Mouse (Mus musculus): Measurements from ENCODE around the gene Zfp747. TPM values are rescaled to one million over a fixed set of nuclear protein-coding genes. Genes with fewer than 3 reads are reported as not detected.
"Not testable (repeated sequence)": the region's sequence is repeated elsewhere in the genome, so short reads cannot be mapped to it uniquely, and the experiment has no call there.

Zfp747 gene
- polyA plus RNA-seq, 1 experiment = 1.0 TPM

- H3K4me3 ChIP-seq (ENCODE audit: control insufficient read depth, low read depth, low read length) = no peak overlapping the region
- H3K27ac ChIP-seq (ENCODE audit: control insufficient read depth, insufficient read depth, low read depth, low read length) = no peak overlapping the region
These were observed 27.1 kb upstream of the Zfp747 start for GRCm38 (mm10) chr7:127402980-127403379.

GRCm38 (mm10) chr7:127400355-127400754 lies 24.5 kb upstream of the Zfp747 start:
- no peak overlapping the region for H3K4me3 ChIP-seq (ENCODE audit: control insufficient read depth, low read depth, low read length)
- TF ChIP-seq POLR2A (IDR thresholded peaks at IDR 0.05; ENCODE audit: control insufficient read depth, low read depth, low read length) = no peak
- TF ChIP-seq CTCF (IDR thresholded peaks at IDR 0.05; ENCODE audit: control insufficient read depth, insufficient read depth, insufficient replicate concordance, low read depth, low read length) = no peak
- H3K27ac ChIP-seq (ENCODE audit: control insufficient read depth, insufficient read depth, low read depth, low read length) = no peak overlapping the region
- H3K27me3 ChIP-seq (ENCODE audit: control insufficient read depth, insufficient read depth, low read length) = no peaks in the 10 kb centered on the region
- H3K4me1 ChIP-seq (ENCODE audit: control insufficient read depth, insufficient read depth, low read length) = no peaks in the 10 kb centered on the region
- no peaks in the 10 kb centered on the region for H3K36me3 ChIP-seq (ENCODE audit: control insufficient read depth, insufficient read depth, low read length)

More at GRCm38 (mm10) chr7:127402980-127403379, 27.1 kb upstream of the Zfp747 start:
- no peaks in the 10 kb centered on the region for H3K27me3 ChIP-seq (ENCODE audit: control insufficient read depth, insufficient read depth, low read length)
- H3K4me1 ChIP-seq (ENCODE audit: control insufficient read depth, insufficient read depth, low read length) = peaks cover 8% of the 10 kb centered on the region
- no peak for TF ChIP-seq CTCF (IDR thresholded peaks at IDR 0.05; ENCODE audit: control insufficient read depth, insufficient read depth, insufficient replicate concordance, low read depth, low read length)
- TF ChIP-seq POLR2A (IDR thresholded peaks at IDR 0.05; ENCODE audit: control insufficient read depth, low read depth, low read length) = no peak
- no peaks in the 10 kb centered on the region for H3K36me3 ChIP-seq (ENCODE audit: control insufficient read depth, insufficient read depth, low read length)

- no peak for TF ChIP-seq CTCF (IDR thresholded peaks at IDR 0.05; ENCODE audit: control insufficient read depth, insufficient read depth, insufficient replicate concordance, low read depth, low read length)
- no peak for TF ChIP-seq POLR2A (IDR thresholded peaks at IDR 0.05; ENCODE audit: control insufficient read depth, low read depth, low read length)
- peak overlapping the region; percentile 25; the same call in 1 of the 2 replicates for H3K27ac ChIP-seq (ENCODE audit: control insufficient read depth, insufficient read depth, low read depth, low read length)
- H3K27me3 ChIP-seq (ENCODE audit: control insufficient read depth, insufficient read depth, low read length) = no peaks in the 10 kb centered on the region
These were observed 18.1 kb upstream of the Zfp747 start for GRCm38 (mm10) chr7:127393944-127394333.

DNA sequence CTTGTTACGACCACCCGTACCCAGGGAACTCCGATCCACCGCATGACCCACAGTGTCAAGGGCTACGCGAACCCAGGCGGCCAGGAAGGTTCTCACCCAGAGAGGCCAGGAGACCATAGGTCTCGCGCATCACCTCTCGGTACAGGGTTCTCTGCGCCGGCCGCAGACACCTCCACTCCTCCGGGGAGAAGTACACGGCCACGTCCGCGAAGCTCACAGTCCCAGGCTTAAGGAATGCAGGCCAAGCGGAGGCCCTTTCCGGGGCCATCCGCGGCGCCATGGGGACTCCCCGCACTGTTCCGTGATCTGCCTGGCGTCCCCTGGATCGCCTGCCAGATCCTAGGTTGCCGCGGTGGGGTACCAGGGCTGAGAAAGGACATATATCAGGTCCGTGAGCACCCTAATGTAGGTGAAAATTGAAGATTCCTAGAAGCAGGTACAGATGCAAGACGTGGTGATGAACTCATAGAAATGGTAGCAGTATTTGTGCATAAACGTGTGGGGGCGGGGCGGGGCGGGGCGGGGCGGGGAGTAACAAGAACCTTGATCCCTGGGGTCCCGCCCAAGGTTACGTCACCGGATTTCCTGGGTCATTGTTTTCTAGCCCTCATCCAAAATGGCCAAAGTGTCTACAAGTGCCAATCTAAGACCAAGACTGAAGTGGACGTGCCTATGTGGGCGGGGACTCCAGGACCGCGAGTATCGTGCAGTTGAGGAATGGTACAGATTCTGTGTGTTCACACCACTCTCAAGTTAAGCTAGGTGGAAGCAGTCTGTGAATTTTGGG lies 17.5 kb upstream of the Zfp747 start, which contains the start of gene E430018J23Rik:
Gene E430018J23Rik (minus strand): TSS at position 473 of the 787 bp plus-strand sequence.
- Histone ChIP-seq H3K4me1 (ENCODE audit: control insufficient read depth, insufficient read depth, low read length) (peaks cover 15% of the 10 kb centered on the region), H3K27me3 (ENCODE audit: control insufficient read depth, insufficient read depth, low read length) (no peaks in the 10 kb centered on the region), H3K4me3 (ENCODE audit: control insufficient read depth, low read depth, low read length) (peak within 1 kb of the TSS; percentile 96), H3K27ac (ENCODE audit: control insufficient read depth, insufficient read depth, low read depth, low read length) (peak within 1 kb of the TSS; percentile 84), H3K36me3 (ENCODE audit: control insufficient read depth, insufficient read depth, low read length) (no peaks in the 10 kb centered on the region)
- TF ChIP-seq POLR2A (IDR thresholded peaks at IDR 0.05; ENCODE audit: control insufficient read depth, low read depth, low read length) = peak; percentile 72
- TF ChIP-seq CTCF (IDR thresholded peaks at IDR 0.05; ENCODE audit: control insufficient read depth, insufficient read depth, insufficient replicate concordance, low read depth, low read length) = no peak

More at GRCm38 (mm10) chr7:127393944-127394333, 18.1 kb upstream of the Zfp747 start:
- Histone ChIP-seq H3K4me3 (ENCODE audit: control insufficient read depth, low read depth, low read length) (peak overlapping the region; percentile 96), H3K36me3 (ENCODE audit: control insufficient read depth, insufficient read depth, low read length) (no peaks in the 10 kb centered on the region), H3K4me1 (ENCODE audit: control insufficient read depth, insufficient read depth, low read length) (peaks cover 15% of the 10 kb centered on the region)

GRCm38 (mm10) chr7:127392251-127392824 lies 16.5 kb upstream of the Zfp747 start:
- H3K27ac ChIP-seq (ENCODE audit: control insufficient read depth, insufficient read depth, low read depth, low read length) = no peak overlapping the region
- H3K4me3 ChIP-seq (ENCODE audit: control insufficient read depth, low read depth, low read length) = peak overlapping the region; percentile 96
- no peaks in the 10 kb centered on the region for H3K27me3 ChIP-seq (ENCODE audit: control insufficient read depth, insufficient read depth, low read length)
- peaks cover 15% of the 10 kb centered on the region for H3K4me1 ChIP-seq (ENCODE audit: control insufficient read depth, insufficient read depth, low read length)
- H3K36me3 ChIP-seq (ENCODE audit: control insufficient read depth, insufficient read depth, low read length) = no peaks in the 10 kb centered on the region
- TF ChIP-seq POLR2A (IDR thresholded peaks at IDR 0.05; ENCODE audit: control insufficient read depth, low read depth, low read length) (peak; percentile 21; the same call in 1 of the 2 replicates), CTCF (IDR thresholded peaks at IDR 0.05; ENCODE audit: control insufficient read depth, insufficient read depth, insufficient replicate concordance, low read depth, low read length) (no peak)

DNA sequence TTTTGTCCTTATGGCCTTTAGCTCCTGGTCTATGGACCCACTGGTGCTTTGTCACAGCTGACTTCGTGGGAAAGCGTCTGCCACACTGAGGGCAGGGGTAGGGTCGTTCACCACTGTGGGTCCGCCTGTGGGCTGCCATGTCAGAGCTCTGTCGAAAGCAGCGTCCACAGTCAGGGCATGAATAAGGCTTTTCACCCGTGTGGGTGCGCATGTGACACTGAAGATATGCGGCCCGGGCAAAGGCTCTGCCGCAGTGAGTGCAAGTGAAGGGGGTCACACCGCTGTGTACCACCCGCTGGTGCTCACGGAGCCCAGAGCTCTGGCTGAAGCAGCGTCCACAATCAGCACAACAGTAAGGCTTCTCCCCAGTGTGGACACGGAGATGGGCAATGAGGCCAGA lies 15.7 kb upstream of the Zfp747 start:
- TF ChIP-seq POLR2A (IDR thresholded peaks at IDR 0.05; ENCODE audit: control insufficient read depth, low read depth, low read length) = no peak
- no peak for TF ChIP-seq CTCF (IDR thresholded peaks at IDR 0.05; ENCODE audit: control insufficient read depth, insufficient read depth, insufficient replicate concordance, low read depth, low read length)
- H3K36me3 ChIP-seq (ENCODE audit: control insufficient read depth, insufficient read depth, low read length) = no peaks in the 10 kb centered on the region
- no peak overlapping the region for H3K27ac ChIP-seq (ENCODE audit: control insufficient read depth, insufficient read depth, low read depth, low read length)
- no peaks in the 10 kb centered on the region for H3K27me3 ChIP-seq (ENCODE audit: control insufficient read depth, insufficient read depth, low read length)
- peaks cover 19% of the 10 kb centered on the region for H3K4me1 ChIP-seq (ENCODE audit: control insufficient read depth, insufficient read depth, low read length)
- peak overlapping the region; percentile 96 for H3K4me3 ChIP-seq (ENCODE audit: control insufficient read depth, low read depth, low read length)

DNA sequence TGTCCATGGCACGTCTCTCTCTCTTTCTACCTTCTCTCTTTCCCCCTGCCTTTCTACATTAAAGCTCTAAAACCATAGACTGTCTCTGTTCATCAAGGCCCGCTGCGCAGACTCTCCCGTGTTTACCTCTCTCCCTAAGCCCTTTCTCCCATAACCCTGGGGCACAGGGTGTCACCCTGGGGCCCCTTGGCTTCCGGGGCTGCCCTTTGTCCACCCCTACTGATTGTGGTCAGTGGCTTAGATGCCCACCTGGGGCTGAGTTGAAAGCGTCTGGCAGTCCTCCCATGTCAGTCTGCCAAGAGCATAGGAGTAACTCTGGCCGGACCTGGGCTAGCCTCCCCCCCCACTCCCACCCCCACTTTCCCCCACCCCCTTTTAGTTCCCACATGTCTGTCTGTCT lies 14.5 kb upstream of the Zfp747 start:
- Histone ChIP-seq H3K27me3 (ENCODE audit: control insufficient read depth, insufficient read depth, low read length) (no peaks in the 10 kb centered on the region), H3K4me1 (ENCODE audit: control insufficient read depth, insufficient read depth, low read length) (peaks cover 22% of the 10 kb centered on the region)

GRCm38 (mm10) chr7:127388201-127388600 lies 12.4 kb upstream of the Zfp747 start:
- not testable (repeated sequence) for H3K4me3 ChIP-seq (ENCODE audit: control insufficient read depth, low read depth, low read length); H3K27ac ChIP-seq (ENCODE audit: control insufficient read depth, insufficient read depth, low read depth, low read length); H3K27me3 ChIP-seq (ENCODE audit: control insufficient read depth, insufficient read depth, low read length); H3K36me3 ChIP-seq (ENCODE audit: control insufficient read depth, insufficient read depth, low read length)
- H3K4me1 ChIP-seq (ENCODE audit: control insufficient read depth, insufficient read depth, low read length) = peaks cover 20% of the 10 kb centered on the region

More for the DNA sequence above, 14.5 kb upstream of the Zfp747 start:
- no peaks in the 10 kb centered on the region for H3K36me3 ChIP-seq (ENCODE audit: control insufficient read depth, insufficient read depth, low read length)
- no peak overlapping the region for H3K27ac ChIP-seq (ENCODE audit: control insufficient read depth, insufficient read depth, low read depth, low read length)
- no peak overlapping the region for H3K4me3 ChIP-seq (ENCODE audit: control insufficient read depth, low read depth, low read length)
- TF ChIP-seq POLR2A (IDR thresholded peaks at IDR 0.05; ENCODE audit: control insufficient read depth, low read depth, low read length) = no peak
- no peak for TF ChIP-seq CTCF (IDR thresholded peaks at IDR 0.05; ENCODE audit: control insufficient read depth, insufficient read depth, insufficient replicate concordance, low read depth, low read length)

Measured in testis, adult 2 months (tissue).